7 mouse cellular contexts compared by ENCODE assay signal in genomic region chr5:45658406-45658805, GRCm38 (mm10). TPM values are rescaled to one million over a fixed set of nuclear protein-coding genes. Genes with fewer than 3 reads are reported as not detected.
DNase-seq lines count a peak whose midpoint lies in the region; TF ChIP-seq lines count a peak whose summit lies in the region.
"Not testable (repeated sequence)": the region's sequence is repeated elsewhere in the genome, so short reads cannot be mapped to it uniquely, and the experiment has no call there.
"Had no signal": no experiment of that assay in that cellular context is flagged by ENCODE, and none has a peak within 500 bp of the region (broad histone marks: within the 10 kb centered on the region; RNA-seq: fewer than 3 reads in every experiment).

No protein-coding gene starts in this region.

- not testable (repeated sequence) for H3K27ac ChIP-seq in testis, adult 2 months (ENCODE audit: control insufficient read depth, insufficient read depth, low read depth, low read length)

- peak overlapping the region; percentile 20 for H3K4me3 ChIP-seq in testis, adult 2 months (ENCODE audit: control insufficient read depth, low read depth, low read length)

- not testable (repeated sequence) for H3K27me3 ChIP-seq in testis, adult 2 months (ENCODE audit: control insufficient read depth, insufficient read depth, low read length)

- not testable (repeated sequence) for H3K36me3 ChIP-seq in testis, adult 2 months (ENCODE audit: control insufficient read depth, insufficient read depth, low read length)

- not testable (repeated sequence) for H3K4me1 ChIP-seq in testis, adult 2 months (ENCODE audit: control insufficient read depth, insufficient read depth, low read length)

- TF ChIP-seq CTCF in testis, adult 2 months (IDR thresholded peaks at IDR 0.05; ENCODE audit: control insufficient read depth, insufficient read depth, insufficient replicate concordance, low read depth, low read length): not testable (repeated sequence)

- not testable (repeated sequence) for TF ChIP-seq POLR2A in testis, adult 2 months (IDR thresholded peaks at IDR 0.05; ENCODE audit: control insufficient read depth, low read depth, low read length)

- DNase-seq in ES-CJ7 (ENCODE audit: low read depth, low spot score) (peak; percentile 44), R1 (ENCODE audit: low read depth, low spot score) (peak; percentile 65), ZHBTc4 (ENCODE audit: low read depth, low spot score) (peak; percentile 50)
- peak; percentile 80 for DNase-seq in heart, adult 11 months

RNA-seq across cellular contexts. Expression of gene Ncapg, which starts 11.3 kb away (rescaled TPM):
- polyA plus RNA-seq in testis, adult 2 months (2012; rRNA removed): 6.0 and 7.3 TPM in 2 replicates

RNA-seq across cellular contexts. Expression of gene Fam184b, which starts 19.0 kb away (rescaled TPM):
- polyA plus RNA-seq in testis, adult 2 months (2012; rRNA removed): 0.21 and 0.30 TPM in 2 replicates
- polyA plus RNA-seq: adrenal gland, adult 2 months; G1E had no signal
